Mouse (Mus musculus): ENCODE data around the gene Cbl.
"Not testable (repeated sequence)": the region's sequence is repeated elsewhere in the genome, so short reads cannot be mapped to it uniquely, and the experiment has no call there.

Cbl gene

DNA sequence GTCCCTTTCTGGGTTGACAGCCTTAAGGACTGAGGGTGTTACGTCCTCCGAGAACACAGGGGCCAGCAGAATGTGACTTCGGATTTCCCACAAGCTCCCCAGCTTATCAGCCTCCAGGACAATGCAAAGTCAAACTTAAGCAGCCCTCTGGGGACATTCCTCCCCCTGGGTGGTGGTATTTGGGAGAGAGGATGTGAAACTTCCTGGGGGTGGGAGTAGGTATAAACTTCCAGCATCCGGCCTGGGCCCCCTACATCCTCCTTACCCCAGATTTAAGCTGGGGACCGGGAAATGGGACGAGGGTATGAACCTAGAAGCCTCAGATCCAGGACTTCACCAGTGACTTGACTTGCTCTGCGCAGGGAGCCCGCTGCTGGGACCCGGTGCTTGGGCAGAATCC lies 104.2 kb downstream of the Cbl start:
- DNase-seq, result no peak

DNA sequence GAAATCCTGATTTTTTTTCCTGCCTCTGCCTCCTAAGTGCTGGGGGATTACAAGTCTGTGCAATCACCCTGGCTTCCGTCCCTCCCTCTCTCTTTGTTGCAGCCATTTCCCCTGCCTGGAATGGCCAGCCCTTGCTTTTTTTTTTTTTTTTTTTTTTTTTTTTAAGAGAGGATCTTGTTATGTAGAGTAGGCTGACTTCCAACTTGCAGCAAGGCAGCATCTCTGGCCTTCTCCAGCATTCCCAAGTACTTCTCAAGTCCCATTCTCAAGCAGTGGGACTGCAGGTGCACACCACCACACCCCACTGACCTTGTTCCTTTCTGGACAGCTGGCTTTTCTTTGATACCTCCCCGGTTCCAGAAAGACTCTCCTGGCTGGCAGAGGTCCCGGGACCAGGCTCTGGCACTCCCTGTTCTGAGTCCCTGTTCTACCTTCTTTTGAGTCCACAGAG lies 106.5 kb downstream of the Cbl start:
- no peak for DNase-seq

DNA sequence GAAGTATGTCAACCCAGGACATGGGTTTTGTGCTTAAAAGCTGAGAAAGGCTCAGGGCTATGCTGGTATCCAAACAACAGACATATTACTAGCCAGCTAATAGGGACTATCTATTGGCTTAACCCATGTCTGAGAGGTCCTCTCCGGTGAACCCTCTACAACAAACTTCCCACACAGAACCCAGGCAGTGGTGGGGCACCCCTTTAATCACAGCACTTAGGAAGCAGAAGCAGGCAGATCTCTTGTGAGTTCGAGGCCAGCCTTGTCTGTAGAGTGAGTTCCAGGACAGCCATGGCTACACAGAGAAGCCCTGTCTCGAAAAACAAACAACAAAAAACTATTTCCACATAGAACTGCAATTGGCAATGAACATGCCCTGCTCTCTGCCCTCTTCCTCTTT lies 107.1 kb downstream of the Cbl start:
- no peak for DNase-seq

DNA sequence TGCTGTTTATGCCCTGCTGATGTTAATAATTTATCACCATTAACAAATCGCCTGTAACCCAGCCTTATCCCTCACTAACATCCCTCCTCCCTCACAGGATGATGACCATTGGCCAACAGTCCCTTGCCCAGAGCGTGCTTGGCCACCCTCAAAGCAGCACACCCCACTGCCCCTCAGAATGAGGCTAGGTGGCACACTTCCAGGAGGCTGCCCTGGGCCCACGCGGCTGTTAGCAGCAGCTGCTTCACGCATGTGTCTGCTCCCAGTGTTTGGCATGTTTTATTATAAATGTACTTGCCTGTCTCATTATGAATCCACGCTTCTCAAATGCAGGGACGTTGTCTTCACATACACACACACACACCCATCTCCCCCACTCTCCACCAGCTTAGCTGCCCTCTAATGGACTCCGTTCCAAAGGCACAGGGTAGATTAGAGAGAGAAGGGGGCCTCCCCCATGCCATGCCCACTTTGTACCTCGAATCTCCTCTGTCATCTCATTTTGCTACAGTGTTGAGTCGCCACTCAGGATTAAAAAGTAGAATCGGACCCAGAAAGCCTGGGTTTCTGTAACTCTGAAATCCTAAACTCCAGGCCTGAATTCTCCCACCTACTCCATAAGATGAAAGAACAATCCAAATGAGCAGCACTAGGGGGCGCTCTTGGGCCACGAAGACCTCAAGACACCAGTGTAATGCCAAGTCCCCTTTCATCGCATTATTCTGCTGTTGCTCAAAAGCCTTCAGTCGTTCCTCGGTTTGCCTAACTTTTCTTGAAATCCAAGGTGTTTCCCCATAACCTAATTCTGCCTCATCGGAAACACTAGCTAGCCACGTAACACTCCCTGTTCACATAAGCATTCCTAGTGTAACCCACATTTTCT lies 108.1 kb downstream of the Cbl start:
- peak; percentile 85 for DNase-seq

DNA sequence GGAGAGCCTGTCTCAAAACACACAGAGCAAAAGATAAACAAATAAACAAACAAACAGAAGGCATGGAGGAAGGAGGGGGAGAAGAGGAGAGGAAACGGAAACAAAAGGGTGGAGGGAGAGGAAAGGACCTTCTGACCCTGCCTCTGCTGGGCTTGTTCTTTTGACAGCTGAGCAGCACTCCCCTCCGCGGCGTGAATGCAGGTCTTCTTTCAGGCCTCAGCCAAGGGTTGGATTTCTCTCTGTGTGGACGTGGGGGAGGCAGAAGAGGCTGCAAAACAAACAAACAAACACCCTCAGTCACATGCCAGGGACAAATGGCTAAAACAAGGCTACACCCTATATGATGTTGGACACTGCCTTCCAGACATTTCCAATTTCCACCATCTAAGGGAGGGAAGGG lies 108.8 kb downstream of the Cbl start:
- DNase-seq, result no peak

DNA sequence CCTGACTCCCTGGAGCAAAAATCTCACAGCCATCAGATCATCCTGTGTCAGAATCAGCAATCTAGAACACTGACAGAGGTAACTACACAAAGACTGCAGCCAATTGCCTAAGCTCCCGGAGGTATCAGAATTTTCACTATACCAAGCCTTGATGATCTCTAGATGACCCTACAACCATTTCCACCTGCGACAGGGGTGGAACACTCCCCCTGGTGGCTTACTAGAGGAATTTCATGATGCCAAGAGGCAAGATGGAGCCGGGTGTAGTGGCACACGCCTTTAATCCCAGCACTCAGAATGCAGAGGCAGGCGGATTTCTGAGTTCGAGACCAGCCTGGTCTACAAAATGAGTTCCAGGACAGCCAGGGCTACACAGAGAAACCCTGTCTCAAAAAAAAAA lies 109.5 kb downstream of the Cbl start:
- DNase-seq, result no peak

DNA sequence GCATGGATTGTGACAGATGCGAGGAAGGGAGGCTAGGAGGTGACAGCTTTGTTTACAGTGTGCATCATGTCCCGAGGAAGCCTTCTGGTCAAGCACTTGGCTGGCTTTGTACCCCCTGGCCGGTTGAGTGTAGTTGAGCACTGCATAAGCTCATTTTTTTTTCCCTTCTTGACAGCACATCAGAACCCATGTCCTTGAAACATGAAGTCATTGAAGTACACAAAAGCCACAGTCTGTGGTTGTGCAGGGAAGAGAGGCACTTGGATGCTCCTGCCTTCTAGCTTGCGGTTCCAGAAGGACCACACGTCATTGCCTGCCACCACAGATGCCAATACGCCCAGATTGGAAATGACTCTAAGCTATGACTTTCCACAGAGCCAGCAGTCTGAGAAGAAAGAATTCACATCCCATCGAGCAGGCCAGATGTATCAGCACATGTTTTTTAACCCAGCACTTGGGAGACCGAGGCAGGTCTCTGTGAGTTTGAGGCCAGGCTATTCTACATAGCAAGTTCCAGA lies 113.8 kb downstream of the Cbl start:
- no peak for DNase-seq

DNA sequence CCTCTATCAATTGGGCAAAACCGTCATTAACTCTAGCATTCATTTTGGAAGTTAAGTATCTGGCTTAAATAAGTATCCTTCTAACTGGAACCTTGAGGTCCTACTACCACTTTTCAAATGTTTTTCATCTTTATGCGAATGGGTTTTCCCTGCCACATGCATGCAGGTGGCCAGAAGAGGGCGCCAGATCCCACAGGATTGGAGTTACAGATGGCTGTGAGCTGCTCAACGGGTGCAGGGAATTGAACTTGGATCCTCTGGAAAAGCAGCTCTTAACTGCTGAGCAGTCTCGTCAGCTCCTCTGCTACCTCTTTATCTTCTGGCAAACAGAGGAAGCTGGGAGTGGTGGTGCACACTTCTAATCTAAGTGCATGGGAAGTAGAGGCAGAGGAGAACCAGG lies 114.8 kb downstream of the Cbl start:
- peak; percentile 72 for DNase-seq

DNA sequence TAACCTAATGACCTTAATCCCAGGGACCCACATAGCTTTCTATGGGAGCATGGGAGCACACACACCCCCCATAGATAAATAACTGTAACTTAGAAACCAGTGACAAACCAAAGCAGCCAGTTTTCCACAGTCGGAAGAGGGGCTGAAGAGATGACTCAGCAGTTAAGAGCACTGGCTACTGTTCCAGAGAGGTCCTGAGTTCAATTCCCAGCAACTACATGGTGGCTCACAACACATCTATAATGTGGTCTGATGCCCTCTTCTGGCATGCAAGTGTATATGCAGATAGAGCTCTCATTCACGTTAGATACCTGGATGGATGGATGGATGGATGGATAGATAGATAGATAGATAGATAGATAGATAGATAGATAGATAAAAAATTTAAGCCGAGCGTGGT lies 117.7 kb downstream of the Cbl start:
- DNase-seq, result no peak

DNA sequence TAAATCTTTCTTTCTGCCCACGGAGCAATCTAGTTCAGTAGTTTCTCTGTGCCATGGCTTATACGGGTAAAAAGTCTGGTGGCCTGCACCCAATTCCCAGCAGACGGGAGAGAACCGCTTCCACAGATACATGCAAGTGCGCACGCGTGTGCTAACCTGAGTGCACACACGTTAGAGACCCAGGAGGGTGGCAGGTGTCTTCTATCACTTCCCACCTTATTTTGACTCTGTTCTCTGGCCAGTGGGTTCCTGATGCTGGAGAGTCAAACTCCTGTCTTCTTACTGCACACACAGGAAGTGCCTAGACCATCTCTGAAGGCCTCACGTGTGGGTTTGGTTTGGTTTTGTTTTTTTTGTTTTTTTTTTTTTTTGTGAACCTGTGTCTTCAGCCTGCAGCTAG lies 118.2 kb downstream of the Cbl start:
- DNase-seq, result no peak

DNA sequence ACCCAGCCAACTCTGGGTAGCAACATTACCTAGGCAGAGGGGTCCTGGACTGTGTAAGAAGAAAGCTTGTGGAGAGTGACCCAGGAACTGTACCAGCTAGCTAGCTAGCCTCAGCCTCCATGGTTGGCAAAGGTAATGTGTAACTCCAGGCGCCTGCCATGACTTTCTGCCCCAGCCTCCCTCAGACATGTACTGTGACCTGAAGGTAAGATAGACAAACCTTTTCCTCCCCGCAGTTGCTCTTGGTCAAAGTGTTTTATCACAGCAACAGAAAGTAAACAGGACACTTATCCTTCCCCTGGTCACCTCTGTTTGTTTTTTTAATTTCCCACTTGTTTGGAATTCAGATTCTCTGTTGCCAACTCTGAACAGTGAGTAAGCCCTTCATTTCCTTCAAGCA lies 119.4 kb downstream of the Cbl start:
- DNase-seq, result no peak

DNA sequence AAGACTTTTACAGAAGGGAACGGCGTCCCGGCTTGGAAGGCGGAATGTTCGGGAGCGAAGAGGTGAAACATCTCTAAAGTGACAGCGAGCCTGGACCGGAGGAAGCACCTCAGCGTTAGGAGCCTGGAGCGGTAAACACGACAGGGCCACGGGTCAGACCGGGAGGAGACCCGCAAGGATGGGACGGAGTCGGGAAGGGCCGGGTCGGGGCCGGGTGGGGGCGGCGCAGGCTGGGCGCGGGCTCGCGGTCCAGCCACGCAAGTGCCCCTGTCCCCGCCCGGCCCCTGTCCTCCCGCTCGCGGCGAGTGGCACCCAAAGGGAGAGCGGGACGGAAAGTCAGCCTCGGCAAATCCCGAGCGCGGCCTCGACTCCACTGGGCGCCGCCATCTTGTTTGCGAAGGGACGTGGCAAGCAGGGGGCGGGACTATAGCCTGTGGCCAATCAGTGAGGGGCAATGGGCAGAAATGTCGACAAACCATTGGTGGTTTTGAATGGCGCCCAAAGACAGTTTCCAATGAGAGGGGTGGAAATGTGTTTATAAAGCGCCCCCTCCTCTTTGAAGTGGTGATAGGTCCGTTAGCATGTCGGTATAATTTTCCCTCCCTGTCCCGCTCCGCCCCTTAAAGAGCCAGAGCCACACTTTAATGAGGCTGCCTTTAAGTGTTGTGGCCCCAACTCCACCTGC lies 120.6 kb downstream of the Cbl start, which contains the start of the genes Gm49380 and Rnf26:
Gene Gm49380 (minus strand): TSS at position 396 of the 685 bp plus-strand sequence.
Gene Rnf26 (minus strand): TSS at position 413 of the 685 bp plus-strand sequence.
- DNase-seq, result peak; percentile 95

DNA sequence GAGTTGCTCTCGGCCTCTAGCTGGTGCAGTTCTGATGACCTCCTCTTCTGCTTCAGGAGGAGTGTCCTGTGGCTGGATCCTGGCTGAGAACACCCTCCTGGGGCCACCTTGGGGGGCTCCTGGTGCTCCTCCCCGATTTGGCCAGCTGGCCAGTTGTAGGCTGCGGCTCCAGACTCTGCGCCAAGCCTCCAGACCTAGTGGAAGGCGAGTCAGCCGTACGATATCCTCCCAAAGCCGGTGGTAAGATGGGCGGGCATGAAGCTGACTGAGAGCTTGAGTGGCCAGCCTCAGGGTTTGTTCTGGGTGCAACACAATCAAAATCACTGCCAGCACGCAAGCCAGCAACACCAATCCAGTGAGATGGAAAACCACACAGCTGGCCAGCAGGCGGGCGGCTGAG lies 121.9 kb downstream of the Cbl start:
- not testable (repeated sequence) for DNase-seq

DNA sequence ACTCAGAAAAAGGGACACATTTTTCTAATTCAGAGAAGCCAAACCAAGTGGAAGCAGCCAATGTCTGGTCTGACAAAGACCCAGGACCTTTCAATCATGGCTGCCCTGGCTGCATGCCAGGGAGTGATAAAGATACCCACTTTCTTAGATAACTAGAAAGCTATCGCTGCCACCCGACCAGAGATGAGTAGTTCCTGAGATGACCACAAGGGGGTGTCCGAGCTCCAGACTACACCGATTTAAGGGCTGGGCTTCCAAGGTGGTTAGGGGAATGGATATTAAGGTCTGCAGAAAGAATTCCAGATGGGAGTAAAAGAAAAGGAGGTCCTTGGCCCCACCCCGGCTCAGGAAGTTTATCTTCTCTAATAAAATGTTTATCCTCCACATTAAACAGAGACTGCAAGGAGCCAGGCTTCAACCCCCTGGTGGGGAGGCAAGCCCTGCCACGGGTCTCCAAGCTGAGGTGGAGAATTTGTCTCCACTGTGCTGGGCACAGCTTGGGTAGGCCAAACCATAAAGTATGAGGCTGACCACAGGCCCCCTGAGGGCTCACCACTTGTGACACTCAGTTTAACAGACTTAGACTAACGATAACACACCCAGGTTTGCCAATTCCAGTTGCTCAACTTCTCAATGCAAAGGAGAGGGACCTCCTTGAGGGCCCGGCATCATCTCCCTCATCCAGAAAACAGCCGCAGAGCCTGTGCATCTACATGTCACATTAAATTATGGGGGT lies 124.3 kb downstream of the Cbl start:
- peak; percentile 83 for DNase-seq

DNA sequence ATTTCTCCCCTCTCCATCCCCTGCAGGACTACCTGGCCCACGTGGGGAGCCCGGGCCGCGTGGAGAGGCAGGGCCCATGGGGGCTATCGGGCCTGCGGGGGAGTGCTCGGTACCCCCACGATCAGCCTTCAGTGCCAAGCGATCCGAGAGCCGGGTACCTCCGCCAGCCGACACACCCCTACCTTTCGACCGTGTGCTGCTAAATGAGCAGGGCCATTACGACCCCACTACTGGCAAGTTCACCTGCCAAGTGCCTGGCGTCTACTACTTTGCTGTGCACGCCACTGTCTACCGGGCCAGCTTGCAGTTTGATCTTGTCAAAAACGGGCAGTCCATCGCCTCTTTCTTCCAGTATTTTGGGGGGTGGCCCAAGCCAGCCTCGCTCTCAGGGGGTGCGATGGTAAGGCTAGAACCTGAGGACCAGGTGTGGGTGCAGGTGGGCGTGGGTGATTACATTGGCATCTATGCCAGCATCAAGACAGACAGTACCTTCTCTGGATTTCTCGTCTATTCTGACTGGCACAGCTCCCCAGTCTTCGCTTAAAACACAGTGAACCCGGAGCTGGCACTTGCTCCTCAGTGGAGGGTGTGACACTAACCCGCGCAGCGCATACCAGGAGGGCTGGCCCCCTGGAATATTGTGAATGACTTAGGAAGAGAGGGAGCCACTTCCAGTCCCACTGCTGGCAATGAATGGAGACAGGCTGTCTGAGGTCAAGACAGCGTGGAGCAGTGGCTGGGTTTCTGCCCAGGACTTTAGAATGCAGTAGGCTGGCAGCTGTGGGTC lies 125.4 kb downstream of the Cbl start:
- DNase-seq, result no peak

DNA sequence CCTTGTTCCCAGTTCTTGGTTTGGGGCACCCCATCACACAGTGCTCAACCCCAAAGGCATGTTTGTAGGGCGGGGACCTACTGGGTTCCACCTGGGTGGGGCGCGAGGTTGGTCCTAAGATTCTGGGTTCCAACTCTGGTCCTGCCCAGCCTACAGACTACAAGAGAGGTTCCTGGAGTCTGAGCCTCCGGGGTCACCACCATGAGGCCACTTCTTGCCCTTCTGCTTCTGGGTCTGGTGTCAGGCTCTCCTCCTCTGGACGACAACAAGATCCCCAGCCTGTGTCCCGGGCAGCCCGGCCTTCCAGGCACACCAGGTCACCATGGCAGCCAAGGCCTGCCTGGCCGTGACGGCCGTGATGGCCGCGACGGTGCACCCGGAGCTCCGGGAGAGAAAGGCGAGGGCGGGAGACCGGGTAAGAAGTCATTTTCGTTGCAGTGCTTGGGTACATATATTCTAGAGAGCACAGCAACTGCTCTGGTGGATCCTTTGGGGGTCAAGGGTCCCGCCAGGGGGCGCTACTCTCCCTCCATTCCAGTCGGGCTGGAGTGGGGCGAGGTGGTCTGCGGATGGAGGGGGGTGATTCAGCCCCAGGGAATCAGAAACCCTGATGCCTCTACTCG lies 126.2 kb downstream of the Cbl start:
- DNase-seq, result peak; percentile 34

DNA sequence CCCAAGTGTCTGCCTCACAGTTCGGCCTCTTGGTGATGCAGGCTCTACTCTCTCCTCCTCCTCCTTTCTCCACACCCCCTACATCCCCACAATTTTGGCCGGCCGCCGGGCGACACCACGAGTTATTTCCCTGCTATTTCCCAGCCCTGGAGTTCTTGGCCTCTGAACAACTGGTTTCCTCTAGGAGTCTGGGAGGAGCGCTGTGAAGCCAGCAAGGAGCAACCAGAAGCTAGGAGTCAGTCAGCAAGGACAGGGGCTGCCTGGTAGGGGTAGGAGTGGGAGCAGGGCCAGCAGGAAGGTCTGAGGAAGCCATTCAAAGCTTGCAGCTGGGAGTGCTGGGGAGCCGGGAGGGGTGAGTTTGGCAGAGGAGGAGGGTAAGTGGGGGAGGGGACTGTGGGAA lies 126.7 kb downstream of the Cbl start, which contains the start of gene C1qtnf5:
Gene C1qtnf5 (plus strand): TSS at position 136 of the 400 bp plus-strand sequence.
- DNase-seq, result peak; percentile 42

DNA sequence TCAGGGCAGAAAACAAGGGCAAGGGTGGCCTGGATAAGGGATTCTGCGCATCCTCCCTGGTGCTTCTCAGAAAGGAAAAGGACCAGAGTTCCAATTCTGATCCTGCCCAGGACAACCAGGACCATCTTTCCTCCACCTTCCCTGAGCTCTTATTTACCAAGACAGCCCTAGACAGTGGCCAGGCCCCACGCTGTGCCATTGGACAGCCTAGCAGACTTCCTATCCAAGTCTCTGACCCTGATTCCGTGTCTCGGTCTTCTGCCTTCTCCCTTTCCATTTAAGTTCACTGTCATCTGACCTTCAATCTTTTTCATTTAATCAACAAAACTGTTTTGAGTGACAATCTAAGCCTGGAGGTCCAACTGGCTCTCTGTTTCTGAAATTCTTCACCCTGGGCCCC lies 127.3 kb downstream of the Cbl start:
- DNase-seq, result no peak

DNA sequence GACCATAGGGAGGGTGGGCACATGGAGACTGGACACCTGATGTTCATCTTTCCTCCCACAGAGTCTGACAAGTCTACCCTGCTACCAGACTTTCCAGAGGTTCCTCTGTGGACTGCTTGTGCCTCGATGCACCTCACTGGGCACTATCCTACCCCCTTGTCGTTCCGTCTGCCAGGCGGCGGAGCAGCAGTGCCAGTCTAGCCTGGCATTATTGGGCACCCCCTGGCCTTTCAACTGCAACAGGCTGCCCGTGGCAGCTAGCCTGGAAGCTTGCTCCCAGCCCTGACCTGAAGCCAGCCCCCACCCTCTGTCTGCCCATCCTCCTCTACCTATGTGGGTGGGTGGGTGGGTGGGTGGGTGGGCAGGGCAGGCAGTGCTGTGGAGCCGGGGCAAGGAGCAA lies 127.7 kb downstream of the Cbl start:
- DNase-seq, result no peak

DNA sequence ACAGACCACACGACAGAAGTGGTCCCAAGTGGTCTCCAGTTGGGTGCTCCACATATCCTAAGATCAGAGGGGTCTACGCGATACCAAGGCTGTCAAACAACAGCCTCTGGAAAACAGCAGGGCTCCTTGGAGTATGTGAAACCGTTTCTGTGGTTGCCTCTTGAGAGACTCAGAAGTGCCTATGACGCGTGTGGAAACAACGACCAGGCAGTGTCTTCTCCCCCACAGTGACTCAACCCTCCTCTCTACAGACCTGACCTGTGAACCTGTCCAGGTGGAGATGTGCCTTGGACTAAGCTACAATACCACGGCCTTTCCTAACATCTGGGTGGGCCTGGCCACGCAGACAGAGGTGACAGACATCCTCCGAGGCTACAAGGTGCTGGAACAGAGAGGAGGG lies 128.1 kb downstream of the Cbl start:
- no peak for DNase-seq

DNA sequence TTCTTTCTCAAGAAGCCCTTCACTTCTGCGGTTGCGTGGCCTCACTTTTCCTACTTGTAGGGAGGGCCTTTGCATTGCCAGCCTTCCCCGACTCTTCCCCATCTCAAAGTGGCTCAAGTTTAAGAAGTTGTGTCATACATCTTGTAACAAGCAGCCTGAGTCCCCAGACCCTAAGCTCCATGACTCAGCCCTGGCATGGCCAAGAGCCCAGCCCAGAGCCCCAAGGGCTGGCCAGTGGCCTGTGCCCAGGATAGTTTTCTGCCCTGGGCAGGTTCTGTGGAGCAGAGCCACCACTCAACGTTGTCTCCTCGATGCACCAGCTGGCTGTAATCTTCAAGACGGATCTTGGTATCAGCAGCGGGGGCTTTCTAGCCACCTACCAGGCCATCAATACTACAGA lies 129.0 kb downstream of the Cbl start:
- no peak for DNase-seq

DNA sequence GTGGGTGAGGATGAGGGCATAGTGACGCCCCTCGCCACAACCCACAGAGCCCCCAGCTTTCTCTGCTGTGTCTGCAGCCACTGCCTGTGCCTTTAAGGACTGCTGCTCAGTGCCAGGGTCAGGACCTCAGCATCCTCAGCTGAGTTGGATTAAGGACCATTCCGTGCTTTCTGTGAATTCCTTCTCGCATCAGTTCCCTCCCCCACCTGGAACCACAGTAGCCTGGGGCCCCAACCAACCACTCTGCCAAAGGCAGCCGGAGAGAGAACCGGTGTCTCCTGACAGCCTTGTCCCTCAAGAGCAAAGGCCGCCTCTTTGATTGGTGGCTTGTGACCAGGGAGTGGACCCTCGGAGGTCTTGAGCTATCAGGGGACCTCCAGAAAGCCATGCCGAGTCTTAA lies 132.4 kb downstream of the Cbl start, which contains the start of gene Mfrp:
Gene Mfrp (plus strand): TSS at position 240 of the 400 bp plus-strand sequence.
- DNase-seq, result no peak

All from liver (tissue).